Mouse (Mus musculus) hindbrain, embryonic 16.5 days (tissue): Measurements from ENCODE around the gene Tubg1. TPM values are rescaled to one million over a fixed set of nuclear protein-coding genes. Genes with fewer than 3 reads are reported as not detected.

ENCODE experiments used
- ATAC-seq: fragments of 200-750 bp; cut with Nextera tagmentation; 2 replicates; pipeline ENCODE4 v1.8.0; 2017; ENCODE audit warnings: moderate TSS enrichment, moderate library complexity
- H3K27ac ChIP-seq: fragments of 300-500 bp; sonication (generic); 2 replicates; pipeline ENCODE4 v1.5.1; 2014; ENCODE audit warnings: low read depth, mild to moderate bottlenecking, control low read depth, low read length, moderate library complexity
- H3K27me3 ChIP-seq: fragments of 300-500 bp; sonication (generic); replicated peaks from 2 replicates; pipeline ENCODE4 v1.6.1; 2014; ENCODE audit warnings: low read length; ENCODE audit not compliant: control insufficient read depth, insufficient read depth
- H3K36me3 ChIP-seq: fragments of 300-500 bp; sonication (generic); 2 replicates; pipeline ENCODE4 v1.6.1; 2014; ENCODE audit warnings: mild to moderate bottlenecking, low read length, moderate library complexity, mixed read lengths; ENCODE audit not compliant: control insufficient read depth, insufficient read depth
- H3K4me1 ChIP-seq: fragments of 300-500 bp; sonication (generic); 2 replicates; pipeline ENCODE4 v1.6.1; 2014; ENCODE audit warnings: low read depth, low read length; ENCODE audit not compliant: control insufficient read depth, insufficient read depth
- H3K4me2 ChIP-seq: fragments of 300-500 bp; sonication (generic); 2 replicates; pipeline ENCODE4 v1.6.1; 2014; ENCODE audit warnings: mild to moderate bottlenecking, low read length, control low read depth, moderate library complexity
- H3K4me3 ChIP-seq: fragments of 300-500 bp; sonication (generic); 2 replicates; pipeline ENCODE4 v1.5.1; 2014; ENCODE audit warnings: mild to moderate bottlenecking, low read length, control low read depth, moderate library complexity
- H3K9ac ChIP-seq: fragments of 300-500 bp; sonication (generic); 2 replicates; pipeline ENCODE4 v1.6.1; 2014; ENCODE audit warnings: low read depth, mild to moderate bottlenecking, control low read depth, low read length, moderate library complexity
- H3K9me3 ChIP-seq: fragments of 300-500 bp; sonication (generic); 2 replicates; pipeline ENCODE4 v1.6.1; 2014; ENCODE audit warnings: mild to moderate bottlenecking, low read length, moderate library complexity; ENCODE audit not compliant: control insufficient read depth
- WGBS: fragments of 180-500 bp; shearing (Covaris S2); extraction: QIAGEN DNeasy Blood & Tissue Kit; methylation state at CpG from one replicate; pipeline ENCODE4 v1.1.7; 2014; 5-methylcytosine and 5-hydroxymethylcytosine counted together
- polyA plus RNA-seq: library from polyadenylated mRNA; unstranded; fragments of >200 nt; fragmentation: Nextera tagmentation; extraction: Ambion mirVana; gene quantifications from 2 replicates; pipeline ENCODE4 v1.2.1, GENCODE M21; 2015

Tubg1 gene
- polyA plus RNA-seq, 1 experiment from 2014 or later, result 79.6 TPM

DNA sequence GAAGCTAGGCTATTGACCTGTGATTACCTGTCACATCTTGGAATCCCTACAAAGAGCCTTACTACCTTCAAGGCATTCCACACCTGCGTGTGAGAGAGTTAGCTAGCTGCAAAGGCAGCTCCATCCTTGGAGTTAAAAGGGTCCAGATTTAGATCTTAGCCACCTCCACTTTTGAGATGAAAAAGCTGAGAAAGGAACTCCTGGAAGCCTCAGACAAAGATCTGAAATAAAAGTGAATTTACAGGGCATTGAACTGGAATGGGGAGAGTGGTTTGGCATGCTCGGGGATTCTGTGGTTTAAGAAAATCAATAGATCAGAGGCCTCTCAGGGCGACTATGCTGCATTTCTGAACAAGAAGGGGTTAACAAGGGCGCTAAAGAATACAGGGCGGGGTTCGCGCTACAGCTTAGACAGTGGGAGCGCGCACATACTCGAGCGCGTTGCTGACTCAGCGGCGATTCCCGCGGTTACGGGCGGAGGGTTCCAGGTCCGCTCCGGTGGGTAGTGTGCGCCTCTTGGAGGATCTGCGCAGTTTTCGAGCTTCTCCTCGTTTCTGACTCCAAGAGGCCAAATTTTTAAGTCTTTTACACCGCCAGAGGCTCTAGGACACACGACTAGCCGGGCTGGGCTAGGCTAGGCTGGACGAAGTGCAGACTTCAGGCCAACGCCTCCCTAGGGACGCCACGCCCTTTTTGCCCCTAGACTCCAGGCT, 52.1 kb downstream of the Tubg1 start:
- H3K4me3 ChIP-seq, result peak overlapping the region; percentile 54
- H3K27ac ChIP-seq, result peak overlapping the region; percentile 85
- WGBS, result under 1% methylated on average over 31 of the region's 31 CpGs
- peak; percentile 14 for ATAC-seq
- peaks cover 19% of the 10 kb centered on the region for H3K27me3 ChIP-seq
- peaks cover 8% of the 10 kb centered on the region for H3K36me3 ChIP-seq
- H3K9me3 ChIP-seq, result no peaks in the 10 kb centered on the region
- H3K4me2 ChIP-seq, result peak overlapping the region; percentile 78
- H3K9ac ChIP-seq, result peak overlapping the region; percentile 68
- H3K4me1 ChIP-seq, result peaks cover 62% of the 10 kb centered on the region

DNA sequence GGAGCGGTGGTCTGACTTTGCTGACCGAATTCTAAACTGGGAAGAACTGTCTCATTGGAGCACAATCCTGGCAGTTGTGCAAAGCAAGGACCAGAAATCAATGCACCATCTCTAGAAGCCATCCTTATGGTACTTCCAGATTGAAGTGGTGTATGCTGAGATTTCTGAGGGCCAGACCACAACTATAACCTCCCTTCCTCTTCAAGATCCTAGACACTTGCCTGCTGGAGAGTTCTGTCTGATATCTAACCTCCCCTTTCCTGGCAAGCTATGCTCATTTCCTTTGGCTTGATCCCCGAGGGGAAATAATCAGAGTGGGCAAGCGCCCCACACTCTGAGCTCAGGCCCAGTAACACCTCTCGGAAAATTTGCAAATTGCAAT, 52.7 kb downstream of the Tubg1 start:
- ATAC-seq, result no peak
- H3K27ac ChIP-seq, result peak overlapping the region; percentile 85
- peak overlapping the region; percentile 68 for H3K9ac ChIP-seq
- peak overlapping the region; percentile 78 for H3K4me2 ChIP-seq
- peaks cover 13% of the 10 kb centered on the region for H3K27me3 ChIP-seq
- 5% methylated on average over 5 of the region's 5 CpGs for WGBS
- H3K4me3 ChIP-seq, result peak overlapping the region; percentile 54
- H3K36me3 ChIP-seq, result peaks cover 3% of the 10 kb centered on the region
- peaks cover 67% of the 10 kb centered on the region for H3K4me1 ChIP-seq
- no peaks in the 10 kb centered on the region for H3K9me3 ChIP-seq

DNA sequence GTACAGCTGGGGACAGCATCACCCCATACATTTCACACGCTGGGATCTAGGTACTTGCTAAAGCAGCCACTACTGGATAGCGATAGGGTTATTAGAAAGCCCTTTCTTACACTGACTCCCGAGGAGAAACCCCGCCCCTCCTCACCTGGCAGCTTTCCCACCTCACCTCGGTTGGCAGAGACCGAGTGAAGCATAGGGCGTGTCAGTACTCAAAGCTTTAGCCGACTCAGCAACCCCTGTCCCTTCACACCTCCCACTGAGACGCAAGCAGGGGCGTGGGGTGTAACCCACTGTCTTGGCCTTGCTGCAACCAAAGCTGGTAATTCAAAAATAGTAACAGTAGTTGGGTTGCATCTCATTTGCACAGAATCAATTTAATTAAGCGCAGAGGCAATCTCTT, 53.4 kb downstream of the Tubg1 start:
- no peaks in the 10 kb centered on the region for H3K9me3 ChIP-seq
- H3K4me2 ChIP-seq, result peak overlapping the region; percentile 77
- no peak for ATAC-seq
- peaks cover 11% of the 10 kb centered on the region for H3K27me3 ChIP-seq
- WGBS, result 6% methylated on average over 11 of the region's 11 CpGs
- no peak overlapping the region for H3K27ac ChIP-seq
- no peaks in the 10 kb centered on the region for H3K36me3 ChIP-seq
- H3K4me1 ChIP-seq, result peaks cover 73% of the 10 kb centered on the region
- H3K9ac ChIP-seq, result peak overlapping the region; percentile 31; the same call in 1 of the 2 replicates
- no peak overlapping the region for H3K4me3 ChIP-seq

DNA sequence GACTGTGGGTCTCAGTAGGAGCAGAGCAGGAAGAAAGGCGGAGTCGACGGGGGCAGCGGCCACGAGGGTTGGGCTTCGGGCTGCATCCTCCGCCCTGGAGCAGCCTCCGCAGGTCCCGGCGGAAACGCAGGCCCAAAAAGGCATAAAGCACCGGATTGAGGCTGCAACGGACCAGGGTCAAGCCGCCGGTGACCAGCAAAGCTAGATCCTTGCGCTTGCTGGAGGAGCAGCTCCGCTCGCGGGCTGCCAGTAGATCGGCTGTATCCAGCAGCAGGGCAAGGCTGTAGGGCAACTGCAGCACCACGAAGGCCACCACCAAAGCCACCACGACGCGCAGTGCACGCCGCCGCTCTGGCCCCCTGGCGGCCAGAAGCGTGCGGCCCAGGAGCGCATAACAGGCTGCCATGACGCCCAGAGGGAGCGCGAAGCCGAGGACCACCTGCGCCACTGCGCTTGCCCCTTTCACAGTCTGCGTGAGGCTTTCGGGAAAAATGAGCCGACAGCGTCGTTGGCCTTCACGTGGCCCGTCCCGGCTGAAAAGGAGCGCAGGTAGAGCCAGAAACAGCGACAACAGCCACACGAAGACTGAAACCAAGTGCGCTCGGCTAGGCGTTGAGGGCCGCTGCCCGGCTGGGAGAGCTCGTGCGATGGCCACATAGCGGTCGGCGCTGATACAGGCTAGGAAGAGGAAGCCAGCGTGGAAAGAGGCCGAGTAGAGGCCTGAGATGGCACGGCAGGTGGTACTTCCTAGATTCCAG, 54.1 kb downstream of the Tubg1 start:
- Histone ChIP-seq H3K27me3 (peaks cover 4% of the 10 kb centered on the region), H3K4me2 (peak overlapping the region; percentile 77), H3K27ac (peak overlapping the region; percentile 70), H3K9me3 (no peaks in the 10 kb centered on the region), H3K9ac (peak overlapping the region; percentile 60), H3K4me3 (peak overlapping the region; percentile 32), H3K4me1 (peaks cover 77% of the 10 kb centered on the region), H3K36me3 (no peaks in the 10 kb centered on the region)
- peak; percentile 45 for ATAC-seq
- under 1% methylated on average over 61 of the region's 61 CpGs for WGBS

DNA sequence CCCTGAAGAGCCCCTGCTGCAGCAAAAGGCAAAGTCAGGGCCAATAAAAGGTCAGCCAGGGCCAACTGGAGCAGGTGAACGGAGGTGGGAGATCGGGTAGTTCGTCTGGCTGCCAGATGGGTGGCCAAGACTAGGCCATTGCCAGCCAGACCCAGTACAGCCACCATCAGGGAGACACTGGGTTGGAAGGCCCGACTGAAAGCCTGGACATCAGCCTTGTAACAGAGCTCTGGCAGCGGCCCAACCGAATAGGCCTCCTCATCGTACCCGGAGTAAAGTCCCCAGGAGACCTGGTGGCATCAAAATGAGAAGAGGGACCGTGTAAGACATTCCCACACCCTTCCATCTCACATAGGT, 54.6 kb downstream of the Tubg1 start:
- Histone ChIP-seq H3K27ac (peak overlapping the region; percentile 70), H3K27me3 (peaks cover 6% of the 10 kb centered on the region), H3K9ac (peak overlapping the region; percentile 60), H3K4me1 (peaks cover 72% of the 10 kb centered on the region), H3K4me3 (peak overlapping the region; percentile 32), H3K4me2 (peak overlapping the region; percentile 77), H3K9me3 (no peaks in the 10 kb centered on the region), H3K36me3 (no peaks in the 10 kb centered on the region)
- WGBS, result 25% methylated on average over 9 of the region's 9 CpGs
- no peak for ATAC-seq

DNA sequence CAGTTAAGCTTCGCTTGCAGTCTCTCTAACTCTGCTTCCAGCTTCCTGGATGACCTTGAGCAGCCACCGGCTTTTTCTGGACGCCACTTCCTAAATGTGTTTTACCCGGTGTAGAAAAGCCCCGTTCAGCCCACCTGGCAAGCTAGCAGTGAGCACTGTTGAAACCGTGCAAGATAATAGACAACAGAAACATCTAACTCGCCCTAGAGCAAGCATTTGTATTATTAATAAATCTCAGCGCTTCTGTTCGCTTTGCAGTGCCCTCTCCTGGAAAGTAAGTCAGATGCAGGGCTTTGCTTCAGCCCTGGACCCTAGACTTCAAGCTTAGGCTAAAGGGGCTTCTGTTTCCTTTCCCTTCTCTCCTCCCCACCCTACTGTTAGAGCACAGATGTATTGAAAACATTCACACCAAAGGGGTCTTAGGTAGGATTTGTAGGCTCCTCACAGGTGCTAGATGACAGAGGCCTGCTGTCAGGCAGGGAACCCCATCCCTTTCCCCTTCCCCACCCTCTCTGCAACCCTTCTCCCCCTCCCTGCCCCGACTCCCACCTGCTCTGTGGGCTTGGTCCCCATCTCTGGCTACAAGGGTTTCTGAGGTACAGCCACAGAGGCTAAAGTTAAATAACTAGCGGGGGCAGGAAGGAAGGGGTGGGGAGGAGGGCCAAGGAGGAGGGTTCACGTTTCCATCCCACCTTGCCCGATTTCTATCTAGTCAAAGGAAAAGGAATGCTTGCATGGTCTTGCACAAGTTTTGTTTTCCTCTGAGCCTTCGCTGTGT, 55.3 kb downstream of the Tubg1 start, which contains the start of gene Ccr10:
TSS of gene Ccr10 (minus strand) at position 593 of the 778 bp plus-strand sequence.
- 20% methylated on average over 14 of the region's 14 CpGs for WGBS
- peak within 1 kb of the TSS; percentile 77 for H3K4me2 ChIP-seq
- peak within 1 kb of the TSS; percentile 79 for H3K9ac ChIP-seq
- peak within 1 kb of the TSS; percentile 55 for H3K4me3 ChIP-seq
- peaks cover 65% of the 10 kb centered on the region for H3K4me1 ChIP-seq
- peak within 1 kb of the TSS; percentile 83 for H3K27ac ChIP-seq
- H3K27me3 ChIP-seq, result peaks cover 6% of the 10 kb centered on the region
- H3K36me3 ChIP-seq, result no peaks in the 10 kb centered on the region
- no peak for ATAC-seq
- H3K9me3 ChIP-seq, result no peaks in the 10 kb centered on the region

DNA sequence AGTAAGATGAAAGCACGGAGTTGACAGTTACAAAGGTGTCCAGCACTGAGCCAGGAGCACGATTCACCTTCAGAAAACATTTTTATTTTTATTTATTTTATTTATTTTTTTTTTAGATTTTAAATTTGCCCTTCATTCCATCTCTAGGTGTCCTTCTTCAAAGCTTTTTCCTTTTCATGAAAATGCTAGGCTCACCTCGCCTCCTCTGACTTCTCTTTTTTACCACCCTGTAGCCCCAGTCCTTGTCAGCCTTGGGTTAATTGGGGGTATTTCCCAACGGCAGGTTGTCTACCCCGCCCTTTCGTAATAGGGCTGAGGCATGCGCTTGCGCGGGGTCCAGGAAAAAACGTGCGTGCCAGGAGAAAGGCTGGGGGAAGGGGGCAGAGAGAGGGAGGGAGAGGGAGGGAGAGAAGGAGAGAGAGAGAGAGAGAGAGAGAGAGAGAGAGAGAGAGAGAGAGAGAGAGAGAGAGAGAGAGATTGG, 55.9 kb downstream of the Tubg1 start:
- 12% methylated on average over 11 of the region's 11 CpGs for WGBS
- Histone ChIP-seq H3K27me3 (peaks cover 6% of the 10 kb centered on the region), H3K4me1 (peaks cover 59% of the 10 kb centered on the region), H3K9ac (peak overlapping the region; percentile 79), H3K4me2 (peak overlapping the region; percentile 77), H3K9me3 (no peaks in the 10 kb centered on the region), H3K36me3 (no peaks in the 10 kb centered on the region), H3K27ac (peak overlapping the region; percentile 83; the same call in 1 of the 2 replicates), H3K4me3 (peak overlapping the region; percentile 55)
- no peak for ATAC-seq
